Mouse (Mus musculus) forebrain, postnatal 0 days (tissue): ENCODE data around the gene Krr1. TPM values are rescaled to one million over a fixed set of nuclear protein-coding genes. Genes with fewer than 3 reads are reported as not detected.

Source experiments
- ATAC-seq: fragments of 200-750 bp; cut with Nextera tagmentation; 2 replicates; pipeline ENCODE4 v1.8.0; 2017; ENCODE audit warnings: mild to moderate bottlenecking, moderate library complexity
- DNase-seq: peaks from one replicate; pipeline ENCODE4 v3.0.0-alpha.2; 2015
- H3K27ac ChIP-seq: fragments of 300-500 bp; sonication (generic); 2 replicates; pipeline ENCODE4 v1.5.1; 2014; ENCODE audit warnings: low read depth, mild to moderate bottlenecking, antibody characterized with exemption, low read length, moderate library complexity, mixed read lengths
- H3K27me3 ChIP-seq: fragments of 300-500 bp; sonication (generic); 2 replicates; pipeline ENCODE4 v1.6.1; 2014; ENCODE audit warnings: mild to moderate bottlenecking, low read length, mixed read lengths; ENCODE audit not compliant: insufficient read depth
- H3K36me3 ChIP-seq: fragments of 300-500 bp; sonication (generic); 2 replicates; pipeline ENCODE4 v1.6.1; 2014; ENCODE audit warnings: mild to moderate bottlenecking, moderate library complexity; ENCODE audit not compliant: insufficient read depth
- H3K4me1 ChIP-seq: fragments of 300-500 bp; sonication (generic); 2 replicates; pipeline ENCODE4 v1.6.1; 2014; ENCODE audit warnings: antibody characterized with exemption; ENCODE audit not compliant: insufficient read depth
- H3K4me2 ChIP-seq: fragments of 300-500 bp; sonication (generic); 2 replicates; pipeline ENCODE4 v1.6.1; 2014; ENCODE audit warnings: low read depth, mild to moderate bottlenecking, moderate library complexity
- H3K4me3 ChIP-seq: fragments of 300-500 bp; sonication (generic); 2 replicates; pipeline ENCODE4 v1.5.1; 2014; ENCODE audit warnings: low read depth, low read length, mixed read lengths
- H3K9ac ChIP-seq: fragments of 300-500 bp; sonication (generic); 2 replicates; pipeline ENCODE4 v1.6.1; 2014; ENCODE audit warnings: mild to moderate bottlenecking
- H3K9me3 ChIP-seq: fragments of 300-500 bp; sonication (generic); 2 replicates; pipeline ENCODE4 v1.6.1; 2016; ENCODE audit warnings: low read length
- CTCF ChIP-seq: sonication (generic); IDR thresholded peaks from 2 replicates; pipeline ENCODE4 v1.5.1; 2016; ENCODE audit warnings: antibody characterized with exemption, control low read depth, low read depth
- WGBS: fragments of 180-500 bp; shearing (Covaris S2); extraction: QIAGEN DNeasy Blood & Tissue Kit; methylation state at CpG from one replicate; pipeline ENCODE4 v1.1.7; 2014; 5-methylcytosine and 5-hydroxymethylcytosine counted together
- polyA plus RNA-seq: library from polyadenylated mRNA; unstranded; fragments of >200 nt; fragmentation: Nextera tagmentation; extraction: Ambion mirVana; gene quantifications from 2 replicates; pipeline ENCODE4 v1.2.1, GENCODE M21; 2015
- total RNA-seq: library from RNA; depleted of rRNA; stranded (reverse); fragments of >200 nt; gene quantifications from 2 replicates; pipeline ENCODE4 v1.2.3, GENCODE M21; 2014

The Krr1 gene
- total and polyA plus RNA-seq, 2 experiments from 2014 or later: 30.8 to 38.2 TPM

GRCm38 (mm10) chr10:111949008-111949407 lies 23.5 kb upstream of the Krr1 start:
- no peak overlapping the region for H3K4me3 ChIP-seq
- TF ChIP-seq CTCF: no peak
- H3K9ac ChIP-seq: no peak overlapping the region
- DNase-seq: no peak
- H3K4me2 ChIP-seq: no peak overlapping the region
- H3K36me3 ChIP-seq: no peaks in the 10 kb centered on the region
- ATAC-seq: no peak
- H3K9me3 ChIP-seq: no peaks in the 10 kb centered on the region
- no peaks in the 10 kb centered on the region for H3K27me3 ChIP-seq
- 13% methylated on average over 4 of the region's 4 CpGs for WGBS
- no peaks in the 10 kb centered on the region for H3K4me1 ChIP-seq
- H3K27ac ChIP-seq: no peak overlapping the region

GRCm38 (mm10) chr10:111955836-111956235 lies 16.6 kb upstream of the Krr1 start:
- no peak overlapping the region for H3K27ac ChIP-seq
- no peak overlapping the region for H3K9ac ChIP-seq
- no peak for ATAC-seq
- H3K4me3 ChIP-seq: no peak overlapping the region
- TF ChIP-seq CTCF: no peak
- H3K4me2 ChIP-seq: no peak overlapping the region
- H3K9me3 ChIP-seq: no peaks in the 10 kb centered on the region
- DNase-seq: no peak
- WGBS: 87% methylated on average over 2 of the region's 2 CpGs
- no peaks in the 10 kb centered on the region for H3K36me3 ChIP-seq
- H3K4me1 ChIP-seq: no peaks in the 10 kb centered on the region
- H3K27me3 ChIP-seq: no peaks in the 10 kb centered on the region

- H3K27me3 ChIP-seq: no peaks in the 10 kb centered on the region
- H3K9me3 ChIP-seq: no peaks in the 10 kb centered on the region
- ATAC-seq: peak; percentile 86
- no peak overlapping the region for H3K27ac ChIP-seq
- WGBS: 63% methylated on average over 10 of the region's 10 CpGs
- DNase-seq: peak; percentile 85
- H3K36me3 ChIP-seq: no peaks in the 10 kb centered on the region
- no peaks in the 10 kb centered on the region for H3K4me1 ChIP-seq
- peak; percentile 93 for TF ChIP-seq CTCF
- no peak overlapping the region for H3K9ac ChIP-seq
- no peak overlapping the region for H3K4me2 ChIP-seq
- H3K4me3 ChIP-seq: no peak overlapping the region
Observed at GRCm38 (mm10) chr10:111957271-111958045, 15.0 kb upstream of the Krr1 start.

DNA sequence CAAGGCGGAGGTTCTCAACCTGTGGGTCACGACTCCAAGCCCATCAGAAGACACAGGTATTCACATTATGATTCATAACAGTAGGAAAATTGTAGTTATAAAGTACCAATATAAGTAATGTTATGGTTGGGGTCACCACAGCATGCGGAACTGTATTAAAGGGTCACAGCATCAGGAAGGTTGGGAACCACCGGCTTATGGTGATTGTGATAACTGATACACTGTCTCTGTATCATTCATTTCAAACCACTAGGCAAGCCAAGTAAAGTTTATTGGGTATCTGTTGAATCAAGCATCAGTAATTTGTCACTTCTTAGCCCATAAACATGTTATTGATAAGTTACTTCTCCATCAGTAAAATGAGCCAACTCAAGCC lies 14.4 kb upstream of the Krr1 start:
- Histone ChIP-seq H3K36me3 (no peaks in the 10 kb centered on the region), H3K9me3 (no peaks in the 10 kb centered on the region), H3K4me1 (no peaks in the 10 kb centered on the region), H3K4me3 (no peak overlapping the region), H3K9ac (no peak overlapping the region), H3K27me3 (no peaks in the 10 kb centered on the region), H3K27ac (no peak overlapping the region), H3K4me2 (no peak overlapping the region)
- ATAC-seq (no peak), DNase-seq (no peak)
- 36% methylated on average over 4 of the region's 4 CpGs for WGBS
- no peak for TF ChIP-seq CTCF

DNA sequence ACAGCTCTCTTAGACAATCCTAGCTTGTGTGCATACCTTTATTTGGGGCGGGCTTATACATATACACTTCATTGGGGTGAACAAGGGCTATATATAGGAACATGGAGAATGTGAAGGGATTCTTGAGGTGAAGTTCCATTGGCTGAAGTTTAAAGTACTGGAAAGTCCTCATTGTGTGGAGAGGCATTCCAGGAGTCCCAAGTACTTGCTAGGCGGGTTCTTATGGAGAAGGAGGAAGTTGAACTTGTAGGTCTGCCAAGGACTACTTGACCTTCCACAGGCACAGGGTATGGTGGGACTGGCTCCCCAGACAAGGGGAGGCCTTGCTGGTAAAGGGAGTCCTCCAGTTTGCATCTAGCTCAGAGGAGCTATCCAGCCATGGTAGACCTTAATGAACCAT lies 13.1 kb upstream of the Krr1 start:
- Histone ChIP-seq H3K4me3 (no peak overlapping the region), H3K27me3 (no peaks in the 10 kb centered on the region), H3K27ac (no peak overlapping the region), H3K4me2 (no peak overlapping the region), H3K4me1 (no peaks in the 10 kb centered on the region), H3K36me3 (no peaks in the 10 kb centered on the region), H3K9me3 (no peaks in the 10 kb centered on the region), H3K9ac (no peak overlapping the region)
- no peak for ATAC-seq
- DNase-seq: no peak
- TF ChIP-seq CTCF: no peak
- 85% methylated on average over 2 of the region's 2 CpGs for WGBS

DNA sequence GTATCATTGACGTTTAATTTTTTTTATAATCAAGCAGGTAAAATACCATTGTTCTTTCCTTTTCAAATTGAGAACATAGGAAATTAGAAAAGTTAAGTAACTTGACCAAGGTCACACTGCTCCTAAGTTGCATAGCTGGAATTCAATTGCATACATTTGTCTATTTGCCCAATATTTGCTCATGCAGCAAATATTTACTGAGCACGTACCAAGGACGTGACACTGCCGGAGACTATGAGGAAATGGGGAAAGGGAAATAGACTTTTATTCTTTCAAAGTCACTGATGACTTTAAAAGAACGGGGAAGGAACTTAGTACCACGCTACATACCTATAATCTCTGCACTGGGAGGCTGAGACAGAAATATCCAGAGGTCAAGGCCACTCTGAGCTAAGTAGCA lies 12.0 kb upstream of the Krr1 start:
- H3K36me3 ChIP-seq: no peaks in the 10 kb centered on the region
- TF ChIP-seq CTCF: no peak
- H3K4me1 ChIP-seq: no peaks in the 10 kb centered on the region
- no peak for DNase-seq
- no peak overlapping the region for H3K9ac ChIP-seq
- 85% methylated on average over 6 of the region's 6 CpGs for WGBS
- H3K9me3 ChIP-seq: no peaks in the 10 kb centered on the region
- H3K4me3 ChIP-seq: no peak overlapping the region
- no peak overlapping the region for H3K4me2 ChIP-seq
- H3K27me3 ChIP-seq: no peaks in the 10 kb centered on the region
- no peak overlapping the region for H3K27ac ChIP-seq
- no peak for ATAC-seq

GRCm38 (mm10) chr10:111966394-111966793 lies 6.1 kb upstream of the Krr1 start:
- no peaks in the 10 kb centered on the region for H3K27me3 ChIP-seq
- DNase-seq (no peak), ATAC-seq (no peak)
- no peak overlapping the region for H3K4me3 ChIP-seq
- H3K9ac ChIP-seq: no peak overlapping the region
- no peaks in the 10 kb centered on the region for H3K36me3 ChIP-seq
- H3K9me3 ChIP-seq: no peaks in the 10 kb centered on the region
- WGBS: 56% methylated on average over 4 of the region's 4 CpGs
- peak; percentile 45 for TF ChIP-seq CTCF
- no peaks in the 10 kb centered on the region for H3K4me1 ChIP-seq
- H3K4me2 ChIP-seq: no peak overlapping the region
- H3K27ac ChIP-seq: no peak overlapping the region
